Mouse (Mus musculus) heart, postnatal 0 days (tissue): ENCODE results near the gene Cry2. TPM values are rescaled to one million over a fixed set of nuclear protein-coding genes. Genes with fewer than 3 reads are reported as not detected.
"Not testable (repeated sequence)": the region's sequence is repeated elsewhere in the genome, so short reads cannot be mapped to it uniquely, and the experiment has no call there.

Experiments
- ATAC-seq: fragments of 200-750 bp; cut with Nextera tagmentation; 2 replicates; pipeline ENCODE4 v1.8.0; 2017; ENCODE audit warnings: low read depth, moderate number of reproducible peaks, moderate library complexity; ENCODE audit not compliant: insufficient read depth
- DNase-seq: peaks from one replicate; pipeline ENCODE4 v3.0.0-alpha.2; 2016; ENCODE audit warnings: low spot score
- H3K27ac ChIP-seq: fragments of 300-500 bp; sonication (generic); 2 replicates; pipeline ENCODE4 v1.5.1; 2014; ENCODE audit warnings: low read depth, mild to moderate bottlenecking
- H3K27me3 ChIP-seq: fragments of 300-500 bp; sonication (generic); 2 replicates; pipeline ENCODE4 v1.6.1; 2014; ENCODE audit warnings: low read length, mixed read lengths; ENCODE audit not compliant: control insufficient read depth, insufficient read depth
- H3K36me3 ChIP-seq: fragments of 300-500 bp; sonication (generic); replicated peaks from 2 replicates; pipeline ENCODE4 v1.6.1; 2014; ENCODE audit warnings: low read length, mixed read lengths; ENCODE audit not compliant: control insufficient read depth, insufficient read depth
- H3K4me1 ChIP-seq: fragments of 300-500 bp; sonication (generic); 2 replicates; pipeline ENCODE4 v1.6.1; 2014; ENCODE audit warnings: antibody characterized with exemption; ENCODE audit not compliant: control insufficient read depth, insufficient read depth
- H3K4me2 ChIP-seq: fragments of 300-500 bp; sonication (generic); 2 replicates; pipeline ENCODE4 v1.6.1; 2014; ENCODE audit warnings: low read depth, mild to moderate bottlenecking, low read length, moderate library complexity
- H3K4me3 ChIP-seq: fragments of 300-500 bp; sonication (generic); 2 replicates; pipeline ENCODE4 v1.5.1; 2014; ENCODE audit warnings: low read depth, low read length
- H3K9ac ChIP-seq: fragments of 300-500 bp; sonication (generic); replicated peaks from 2 replicates; pipeline ENCODE4 v1.6.1; 2014; ENCODE audit warnings: low read depth, low read length, mixed read lengths
- H3K9me3 ChIP-seq: fragments of 300-500 bp; sonication (generic); replicated peaks from 2 replicates; pipeline ENCODE4 v1.6.1; 2016; ENCODE audit warnings: low read length; ENCODE audit not compliant: control insufficient read depth
- CTCF ChIP-seq: IDR thresholded peaks from 2 replicates; pipeline ENCODE4 v1.5.1; 2016; ENCODE audit warnings: antibody characterized with exemption, control low read depth, low read depth
- EP300 ChIP-seq: IDR thresholded peaks from 2 replicates; pipeline ENCODE4 v1.6.1; 2016; ENCODE audit warnings: antibody characterized with exemption, low read depth
- WGBS: fragments of 180-500 bp; shearing (Covaris S2); extraction: QIAGEN DNeasy Blood & Tissue Kit; methylation state at CpG from one replicate; pipeline ENCODE4 v1.1.7; 2014; 5-methylcytosine and 5-hydroxymethylcytosine counted together
- polyA plus RNA-seq: library from polyadenylated mRNA; unstranded; fragments of >200 nt; fragmentation: Nextera tagmentation; extraction: Ambion mirVana; gene quantifications from 2 replicates; pipeline ENCODE4 v1.2.1, GENCODE M21; 2015
- total RNA-seq: library from RNA; depleted of rRNA; stranded (reverse); fragments of >200 nt; gene quantifications from 2 replicates; pipeline ENCODE4 v1.2.3, GENCODE M21; 2014; ENCODE audit warnings: low replicate concordance; rRNA removed

Cry2 gene
- total RNA-seq = 9.5 and 15.3 TPM in 2 replicates
- polyA plus RNA-seq = 14.0 and 17.3 TPM in 2 replicates

DNA sequence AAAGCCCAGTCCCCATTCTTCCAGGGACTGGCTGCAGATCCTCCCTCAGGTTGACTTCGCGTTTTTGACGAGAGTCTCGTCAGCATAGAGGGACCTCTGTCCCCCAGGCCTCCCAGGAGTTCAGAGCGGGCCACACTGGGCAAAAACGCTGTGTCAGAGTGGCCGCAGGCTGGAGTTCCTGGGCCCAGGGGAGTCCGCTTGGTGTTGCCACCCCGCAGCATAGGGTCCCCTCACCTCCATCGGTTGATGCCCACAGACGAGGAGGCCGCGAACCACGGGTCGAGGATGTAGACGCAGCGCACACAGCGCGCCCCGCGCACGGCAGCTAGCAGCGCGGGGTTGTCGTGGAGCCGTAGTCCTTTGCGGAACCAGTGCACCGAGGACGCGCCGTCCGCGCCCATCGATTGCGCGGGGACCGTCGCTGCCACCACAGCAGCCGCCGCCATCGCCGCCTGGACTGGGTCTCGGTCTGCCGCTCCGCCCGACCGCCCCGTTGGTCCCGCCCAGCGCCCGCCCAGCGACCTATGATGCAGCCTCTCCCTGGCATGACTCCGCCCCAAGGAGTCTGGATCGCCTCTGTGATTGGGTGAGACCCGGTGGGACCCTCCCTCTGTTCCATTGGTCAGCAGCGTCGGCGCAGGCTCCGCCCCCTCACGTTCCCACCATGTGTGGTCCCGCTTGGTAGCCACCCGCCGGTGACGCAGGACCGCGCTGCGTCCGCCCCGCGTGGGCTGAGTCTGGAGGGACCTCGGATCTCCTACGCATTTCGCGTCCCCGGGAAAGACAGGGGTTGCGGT, at the start of gene Cry2:
Gene Cry2, minus strand, starts transcription at position 466 of the 797 bp plus-strand sequence.
- Histone ChIP-seq H3K4me2 (peak within 1 kb of the TSS; percentile 81), H3K4me3 (peak within 1 kb of the TSS; percentile 79), H3K9me3 (no peaks in the 10 kb centered on the region), H3K27ac (peak within 1 kb of the TSS; percentile 73), H3K36me3 (no peaks in the 10 kb centered on the region), H3K9ac (peak within 1 kb of the TSS; percentile 87), H3K27me3 (no peaks in the 10 kb centered on the region), H3K4me1 (peaks cover 46% of the 10 kb centered on the region)
- under 1% methylated on average over 69 of the region's 76 CpGs for WGBS
- DNase-seq = peak; percentile 97
- ATAC-seq = peak; percentile 98
- TF ChIP-seq CTCF = no peak

GRCm38 (mm10) chr2:92483505-92483904, 49.7 kb upstream of the Cry2 start:
- ATAC-seq = no peak
- Histone ChIP-seq H3K4me2 (no peak overlapping the region), H3K4me1 (no peaks in the 10 kb centered on the region), H3K4me3 (no peak overlapping the region), H3K36me3 (no peaks in the 10 kb centered on the region), H3K9ac (no peak overlapping the region), H3K27ac (no peak overlapping the region), H3K27me3 (peaks cover 12% of the 10 kb centered on the region), H3K9me3 (no peaks in the 10 kb centered on the region)
- WGBS = 40% methylated on average over 5 of the region's 5 CpGs
- TF ChIP-seq CTCF (no peak), EP300 (no peak)
- DNase-seq = no peak

DNA sequence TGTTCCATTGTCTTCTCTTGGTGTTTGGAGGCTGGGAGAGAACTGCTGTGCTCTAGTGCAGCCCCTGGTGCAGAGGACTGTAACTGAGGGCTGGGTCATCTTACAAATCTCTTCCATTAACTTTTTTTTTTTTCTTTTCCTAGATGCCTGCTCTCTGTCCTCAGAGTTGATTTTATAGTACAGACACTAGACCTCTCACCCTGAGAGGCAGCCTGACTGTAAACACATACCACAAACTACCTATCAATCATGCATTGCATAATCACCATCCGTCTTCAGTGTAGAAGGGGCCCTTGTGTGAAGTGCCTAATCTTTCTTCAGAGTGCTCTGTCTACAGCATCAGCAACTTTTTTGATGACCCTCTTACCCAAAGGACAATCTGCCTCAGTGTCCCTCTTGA, 48.7 kb upstream of the Cry2 start:
- Histone ChIP-seq H3K27ac (no peak overlapping the region), H3K4me2 (no peak overlapping the region), H3K9me3 (no peaks in the 10 kb centered on the region), H3K4me1 (no peaks in the 10 kb centered on the region), H3K4me3 (no peak overlapping the region), H3K27me3 (peaks cover 12% of the 10 kb centered on the region), H3K9ac (no peak overlapping the region), H3K36me3 (no peaks in the 10 kb centered on the region)
- ATAC-seq (no peak), DNase-seq (no peak)
- WGBS = 36% methylated on average over 1 of the region's 1 CpGs
- TF ChIP-seq CTCF (no peak), EP300 (no peak)

DNA sequence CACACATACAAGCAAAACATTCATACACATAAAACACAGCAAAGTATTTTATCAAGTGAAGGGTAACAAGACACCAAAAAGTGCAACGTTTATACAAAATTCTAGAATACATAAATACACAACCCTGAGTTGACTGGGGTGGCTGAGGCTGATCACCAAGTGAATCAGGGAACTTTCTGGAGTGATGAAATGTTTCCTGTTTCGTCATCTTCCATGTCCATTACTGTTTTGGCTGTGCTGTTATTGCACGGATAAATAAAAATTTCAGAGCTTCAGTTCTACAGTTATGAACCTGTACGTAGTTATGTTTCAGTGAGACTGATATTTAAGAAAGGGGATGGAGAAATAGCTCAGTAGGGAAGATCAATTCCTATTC, 44.5 kb upstream of the Cry2 start:
- Histone ChIP-seq H3K27ac (no peak overlapping the region), H3K9ac (no peak overlapping the region), H3K36me3 (no peaks in the 10 kb centered on the region), H3K4me2 (no peak overlapping the region), H3K4me3 (no peak overlapping the region), H3K4me1 (no peaks in the 10 kb centered on the region), H3K27me3 (0 out of 2 replicates have a peak, but pooled peaks cover 3% of the 10 kb centered on the region), H3K9me3 (no peaks in the 10 kb centered on the region; the same call in 1 of the 2 replicates)
- TF ChIP-seq CTCF = no peak
- no peak for TF ChIP-seq EP300
- WGBS = 76% methylated on average over 4 of the region's 4 CpGs
- ATAC-seq = no peak
- no peak for DNase-seq

- ATAC-seq = peak; percentile 70; the same call in 1 of the 2 replicates
- Histone ChIP-seq H3K9me3 (no peaks in the 10 kb centered on the region; the same call in 1 of the 2 replicates), H3K36me3 (no peaks in the 10 kb centered on the region), H3K27ac (peak overlapping the region; percentile 33; the same call in 1 of the 2 replicates), H3K4me3 (no peak overlapping the region), H3K9ac (no peak overlapping the region), H3K27me3 (no peaks in the 10 kb centered on the region), H3K4me1 (no peaks in the 10 kb centered on the region), H3K4me2 (no peak overlapping the region)
- 51% methylated on average over 12 of the region's 12 CpGs for WGBS
- TF ChIP-seq EP300 (no peak), CTCF (no peak)
- no peak for DNase-seq
Observed at GRCm38 (mm10) chr2:92477672-92478312, 43.9 kb upstream of the Cry2 start.

GRCm38 (mm10) chr2:92476580-92476979, 42.7 kb upstream of the Cry2 start:
- not testable (repeated sequence) for H3K36me3 ChIP-seq, H3K4me1 ChIP-seq, H3K27me3 ChIP-seq, H3K4me3 ChIP-seq, H3K27ac ChIP-seq, H3K9ac ChIP-seq, ATAC-seq, H3K9me3 ChIP-seq, H3K4me2 ChIP-seq, DNase-seq
- WGBS = 73% methylated on average over 7 of the region's 7 CpGs
